Mouse (Mus musculus) kidney, adult 2 months (tissue): ENCODE data around the gene Rnf31.

Experiments used
- CTCF ChIP-seq: fragments of 200-500 bp; conservative IDR thresholded peaks from 2 replicates; pipeline ENCODE4 v1.5.1; 2011; ENCODE audit warnings: low read depth, mild to moderate bottlenecking, control low read depth, low read length, moderate library complexity, mixed read lengths; ENCODE audit not compliant: insufficient read depth, insufficient read length
- POLR2A ChIP-seq: fragments of 200-500 bp; IDR thresholded peaks from one replicate; pipeline ENCODE4 v1.6.1; 2011; ENCODE audit warnings: low read depth, low read length, control low read depth

- TF ChIP-seq POLR2A: no peak
- no peak for TF ChIP-seq CTCF
Observed at GRCm38 (mm10) chr14:55590748-55591330, 669 bp upstream of the Rnf31 start, which contains the start of gene Psme2.
